Mouse (Mus musculus) adrenal gland, postnatal 36 days (tissue): Measurements from ENCODE around the gene Pef1. TPM values are rescaled to one million over a fixed set of nuclear protein-coding genes. Genes with fewer than 3 reads are reported as not detected.

Source experiments
- DNase-seq, 2 experiments: peaks; one replicate each; pipeline ENCODE4 v3.0.0; 2021; ENCODE audit warnings: mixed read lengths in 1 of 2
- total RNA-seq, 2 experiments: library from RNA; stranded (reverse); gene quantifications; 2 replicates each; pipeline ENCODE4 v1.2.3; 2021

The Pef1 gene
- total RNA-seq, 2 experiments from 2014 or later: 74.4 to 84.0 TPM

GRCm38 (mm10) chr4:130087293-130087692 lies 15.1 kb upstream of the Pef1 start:
- DNase-seq: peak; percentile 92 to 93

GRCm38 (mm10) chr4:130095137-130095536 lies 7.2 kb upstream of the Pef1 start:
- DNase-seq: no peak

DNA sequence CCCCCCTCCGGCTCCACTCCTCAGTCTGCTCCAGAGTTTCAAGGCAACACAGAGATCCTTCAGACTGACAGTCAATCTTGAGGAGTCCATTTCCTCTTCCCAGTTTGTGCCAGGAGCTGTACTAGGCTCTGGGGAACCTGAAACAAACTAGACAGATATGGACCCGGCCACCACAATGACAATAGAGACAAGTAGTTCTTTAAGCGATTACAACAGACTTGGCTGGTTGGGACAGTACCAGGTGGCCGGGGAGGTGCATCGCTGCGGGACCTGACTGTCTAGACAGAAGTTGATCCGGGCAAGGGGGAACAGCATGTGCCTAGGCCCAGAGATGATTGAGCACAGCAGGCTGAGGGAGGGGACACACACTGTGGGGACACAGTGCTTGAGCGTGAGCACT lies 1.2 kb upstream of the Pef1 start:
- DNase-seq: no peak

- no peak for DNase-seq
These were observed 1.3 kb downstream of the Pef1 start for GRCm38 (mm10) chr4:130103632-130104031.

GRCm38 (mm10) chr4:130104584-130104983 lies 2.2 kb downstream of the Pef1 start:
- no peak for DNase-seq

DNA sequence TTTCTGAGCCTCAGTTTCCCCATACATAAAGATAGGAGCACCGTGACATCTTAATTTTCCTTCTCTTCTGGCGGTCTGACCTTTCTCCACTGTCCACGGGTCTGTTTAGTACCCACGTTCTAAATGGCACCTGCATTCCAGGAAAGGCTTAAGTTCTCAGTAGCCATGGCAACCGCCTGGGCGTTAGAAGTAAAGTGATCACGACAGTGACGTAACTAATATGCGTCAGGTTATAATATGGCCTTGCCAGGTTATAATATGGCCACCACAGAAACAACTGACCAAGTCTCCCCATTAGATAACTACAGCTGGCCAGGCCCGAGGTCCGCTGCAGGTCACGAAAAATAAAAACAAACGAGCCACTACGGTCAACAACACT lies 4.7 kb downstream of the Pef1 start:
- no peak for DNase-seq

DNA sequence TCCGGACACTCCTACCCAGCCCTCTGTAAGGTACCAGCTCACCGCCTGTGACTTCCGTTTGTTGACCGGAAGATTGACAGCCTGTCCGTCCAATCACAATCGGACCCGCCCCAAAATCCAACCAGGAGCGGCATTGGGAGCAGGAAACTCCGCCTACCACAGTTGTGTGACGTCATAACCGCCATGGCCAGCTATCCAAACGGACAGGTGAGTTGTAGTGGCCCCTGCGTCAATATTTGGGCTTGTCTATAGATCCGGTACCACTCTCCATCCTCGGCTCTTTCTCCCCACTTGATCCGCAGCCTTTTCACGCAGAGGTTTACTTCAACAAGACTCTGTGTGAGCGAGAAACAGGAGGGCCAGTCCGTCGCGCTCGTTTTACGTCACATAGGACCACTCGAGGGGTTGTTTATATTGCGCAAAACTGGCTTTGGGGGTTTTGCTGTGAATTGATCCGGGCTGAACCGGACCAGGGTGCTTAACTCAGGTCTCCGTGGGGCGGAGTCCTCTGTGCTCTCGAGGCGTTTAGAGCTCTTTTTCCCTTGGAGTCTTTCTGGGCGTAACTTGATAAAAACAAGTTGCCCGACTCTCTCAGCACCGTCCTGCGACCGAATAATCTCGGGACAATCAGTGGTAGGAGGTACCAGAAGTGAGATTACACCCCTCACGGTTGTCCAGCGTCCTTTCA lies 5.2 kb downstream of the Pef1 start:
- peak; percentile 99 for DNase-seq

DNA sequence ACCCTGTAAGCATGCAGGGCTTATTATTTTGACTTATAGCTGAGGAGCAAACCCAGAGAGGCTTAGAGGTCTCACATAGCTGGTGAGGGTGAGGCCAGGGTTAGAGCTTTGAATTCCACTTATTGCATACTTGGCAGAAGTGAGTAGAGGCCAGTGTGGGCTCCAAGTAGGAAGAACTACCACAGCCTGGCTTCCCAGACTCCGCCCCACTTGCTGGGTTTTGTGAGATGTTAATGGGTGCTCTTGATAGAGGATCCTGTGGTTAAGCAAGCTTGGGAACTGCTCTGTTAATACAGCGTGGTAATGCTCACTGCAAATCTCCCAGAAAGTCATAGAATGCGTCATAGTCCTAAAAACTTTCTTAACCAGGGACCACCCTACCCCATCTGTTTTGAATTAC lies 6.6 kb downstream of the Pef1 start:
- DNase-seq: no peak

DNA sequence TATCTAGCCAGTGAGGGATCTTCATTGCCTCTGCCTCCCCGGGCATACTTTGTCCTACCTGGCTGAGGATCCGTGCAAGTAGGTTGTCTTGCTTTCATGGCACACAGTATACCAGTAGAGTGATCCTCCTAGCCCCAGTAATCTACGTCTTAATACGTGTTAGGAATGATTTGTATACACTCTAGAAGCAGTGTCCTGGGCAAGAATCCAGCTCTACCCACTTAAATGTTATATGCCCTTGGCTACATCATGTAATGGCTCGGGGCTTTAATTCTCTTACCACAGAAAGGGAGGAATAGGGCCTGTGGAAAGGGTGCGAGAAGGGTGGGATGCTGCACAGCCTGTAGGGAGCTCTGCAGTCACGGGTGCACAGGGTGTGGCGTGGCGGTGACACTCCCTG lies 7.3 kb downstream of the Pef1 start:
- no peak for DNase-seq

GRCm38 (mm10) chr4:130110091-130110490 lies 7.7 kb downstream of the Pef1 start:
- DNase-seq: no peak

GRCm38 (mm10) chr4:130112299-130112698 lies 9.9 kb downstream of the Pef1 start:
- DNase-seq: peak; percentile 80 to 81

- no peak for DNase-seq
These were observed 10.4 kb downstream of the Pef1 start for GRCm38 (mm10) chr4:130112732-130113131.

GRCm38 (mm10) chr4:130120752-130121151 lies 18.4 kb downstream of the Pef1 start:
- DNase-seq: no peak

DNA sequence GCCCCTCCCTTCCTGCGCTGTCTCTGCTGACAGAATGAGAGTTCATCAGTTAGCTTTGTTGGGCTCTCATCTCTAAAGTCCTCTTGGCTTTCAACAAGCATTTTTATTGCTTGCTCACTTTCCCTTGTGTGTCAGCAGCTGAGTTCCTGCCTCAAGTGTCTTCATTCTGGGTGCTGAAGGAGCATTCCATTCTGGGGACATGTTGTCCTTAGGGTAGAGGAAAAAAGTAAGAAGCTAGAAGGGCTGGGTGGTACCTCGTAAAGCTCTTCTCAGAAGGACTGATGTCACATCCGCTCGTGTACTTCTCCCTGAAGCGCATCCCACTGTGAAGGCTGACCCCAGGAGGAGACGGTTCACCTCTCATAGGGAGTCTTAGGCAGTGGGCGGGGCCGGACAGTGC lies 19.2 kb downstream of the Pef1 start:
- DNase-seq: no peak

DNA sequence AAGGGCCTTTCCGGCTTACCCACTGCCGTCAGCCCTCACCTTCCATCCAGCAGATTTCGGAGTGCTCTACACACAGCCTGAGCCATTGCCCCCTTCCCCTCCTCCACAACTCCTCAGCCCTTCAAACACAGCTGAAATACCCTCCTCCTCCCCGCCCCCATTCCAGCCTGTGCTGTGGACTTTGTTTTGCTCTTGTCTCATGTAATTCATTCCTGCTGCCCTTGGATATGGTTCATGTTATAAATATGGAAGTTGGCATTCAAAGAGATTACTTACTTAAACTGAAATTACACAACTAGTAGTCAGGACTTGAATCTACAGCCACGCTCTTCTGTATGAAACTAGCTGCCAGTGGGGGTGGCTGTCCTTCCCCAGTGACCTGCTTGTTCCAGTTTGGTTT lies 20.7 kb downstream of the Pef1 start:
- no peak for DNase-seq

DNA sequence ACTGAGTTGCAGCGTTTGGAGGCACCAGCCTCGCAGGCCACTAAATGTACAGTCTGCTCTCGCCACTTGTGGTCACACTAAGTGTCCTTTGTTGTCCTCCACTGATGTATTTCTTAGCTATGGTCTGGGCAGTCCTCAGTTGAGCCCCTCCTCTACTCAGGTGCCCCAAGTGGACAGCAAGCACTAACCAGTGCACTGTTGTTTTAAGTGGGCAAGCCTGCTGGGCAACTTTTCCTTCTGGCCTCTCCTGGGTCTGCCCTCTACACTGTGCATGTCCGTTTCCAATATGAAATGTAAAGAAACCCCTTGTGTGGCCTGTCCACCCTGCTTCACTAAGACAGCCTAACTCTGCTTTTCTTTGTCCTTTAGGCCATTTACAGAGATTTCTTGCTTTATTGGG lies 21.8 kb downstream of the Pef1 start:
- DNase-seq: no peak

GRCm38 (mm10) chr4:130125164-130125563 lies 22.8 kb downstream of the Pef1 start:
- no peak for DNase-seq

GRCm38 (mm10) chr4:130125935-130126334 lies 23.6 kb downstream of the Pef1 start:
- DNase-seq: peak; percentile 71 to 76

DNA sequence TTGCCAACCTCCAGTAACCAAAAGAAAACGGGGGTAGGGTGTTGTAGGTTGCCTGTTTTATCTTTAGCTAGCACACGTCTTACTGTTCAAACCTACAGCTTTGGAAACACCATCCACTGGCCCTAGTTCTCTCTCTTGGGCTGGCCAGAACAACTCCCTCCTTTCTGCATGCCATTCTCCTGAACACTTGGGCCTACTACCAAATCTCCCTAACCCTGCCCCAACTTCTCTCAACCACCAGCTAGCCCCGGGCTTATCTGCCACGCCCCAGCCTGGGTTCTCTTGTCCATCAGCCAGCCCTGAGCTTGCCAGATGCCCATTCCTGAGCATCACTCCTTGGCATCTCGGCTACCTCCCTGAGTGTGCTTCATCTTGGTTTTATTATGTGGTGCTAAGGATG lies 26.5 kb downstream of the Pef1 start:
- DNase-seq: no peak

DNA sequence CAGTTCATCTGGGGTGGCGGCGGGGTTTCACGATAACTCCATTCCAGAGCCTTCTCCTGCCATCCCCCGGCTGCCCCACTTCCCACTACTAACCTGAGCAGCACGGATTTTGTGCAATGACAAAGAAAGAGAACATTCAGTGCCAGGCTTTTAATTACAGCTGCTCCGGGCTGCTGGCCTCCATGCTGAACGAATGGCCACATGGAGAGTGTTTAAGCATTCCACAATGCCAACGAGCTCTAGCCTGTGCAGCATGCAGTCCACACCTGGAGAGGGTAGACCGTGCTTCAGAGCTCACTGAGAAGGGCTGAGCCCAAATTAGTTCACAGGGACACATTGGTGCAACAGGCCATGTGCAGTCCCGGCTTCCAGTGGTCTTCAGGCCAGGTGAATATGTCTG lies 27.7 kb downstream of the Pef1 start:
- no peak for DNase-seq

DNA sequence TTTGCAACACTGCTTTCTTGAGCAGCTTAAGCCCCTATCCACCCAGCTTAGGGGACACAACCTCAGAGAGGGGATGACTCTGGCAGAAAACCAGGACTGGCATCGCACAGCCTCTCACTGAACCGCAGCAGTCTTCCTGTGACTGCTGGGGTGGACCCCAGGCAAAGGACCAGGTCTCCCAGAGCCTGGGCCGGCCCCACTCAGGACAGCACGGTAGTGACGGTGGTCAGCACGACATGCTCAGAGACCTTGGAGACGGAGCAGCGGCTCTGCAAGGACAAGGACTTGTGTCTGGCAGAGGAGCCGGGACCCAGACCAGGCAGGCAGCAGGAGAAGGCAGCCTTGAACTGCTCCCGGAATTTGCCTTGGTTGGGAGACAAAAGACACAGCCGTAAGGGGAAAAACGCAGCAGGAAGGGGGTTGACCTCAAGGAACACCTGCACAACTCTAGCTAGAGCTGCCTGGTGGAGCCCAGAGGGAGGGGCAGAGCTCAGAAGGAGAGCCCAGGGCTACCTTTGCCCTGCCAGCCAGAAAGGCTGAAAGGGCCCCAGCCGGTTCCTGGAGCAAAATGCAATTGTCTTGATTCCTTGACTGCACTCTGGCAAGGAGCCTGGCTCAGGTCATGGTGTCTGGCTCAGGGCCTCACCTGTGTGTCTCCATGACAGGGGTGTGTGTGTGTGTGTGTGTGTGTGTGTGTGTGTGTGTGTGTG lies 28.4 kb downstream of the Pef1 start:
- DNase-seq: peak; percentile 50 to 62

GRCm38 (mm10) chr4:130131448-130132105 lies 29.2 kb downstream of the Pef1 start:
- DNase-seq: peak; percentile 36

DNA sequence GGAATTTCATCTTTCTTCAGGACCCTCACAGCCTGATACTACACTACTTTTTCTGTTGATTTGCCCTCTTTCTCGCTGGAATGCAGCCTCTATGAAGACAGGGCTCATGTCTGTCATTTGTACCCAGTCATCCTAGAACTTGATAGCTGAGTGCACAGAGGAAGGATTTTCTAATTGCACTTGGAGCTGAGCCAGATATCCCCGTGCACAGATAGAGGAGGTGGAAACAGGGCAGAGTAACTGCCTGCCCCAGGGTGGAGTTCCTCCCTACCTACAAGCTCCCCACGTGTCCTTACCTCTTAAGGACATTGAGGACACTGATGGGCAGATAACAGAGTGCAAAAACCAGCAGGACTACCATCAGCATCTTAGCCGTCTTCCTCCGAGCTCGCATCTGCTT lies 31.0 kb downstream of the Pef1 start:
- DNase-seq: no peak
